Mouse (Mus musculus): ENCODE results near the gene Klf7. TPM values are rescaled to one million over a fixed set of nuclear protein-coding genes. Genes with fewer than 3 reads are reported as not detected.

The Klf7 gene
- polyA plus RNA-seq, 1 experiment, result 6.9 TPM

- Histone ChIP-seq H3K27ac (ENCODE audit: insufficient read depth, low read depth, low read length) (no peak overlapping the region), H3K4me1 (ENCODE audit: control insufficient read depth, insufficient read depth, low read length) (0 out of 2 replicates have a peak, but pooled peaks cover 2% of the 10 kb centered on the region), H3K27me3 (replicated peaks; ENCODE audit: control insufficient read depth, insufficient read depth, low read length) (no peaks in the 10 kb centered on the region), H3K4me3 (ENCODE audit: insufficient read depth, low read depth, low read length) (no peak overlapping the region), H3K36me3 (ENCODE audit: control insufficient read depth, insufficient read depth, low read length) (no peaks in the 10 kb centered on the region)
- whole genome bisulfite sequencing, result 75% methylated on average over 1 of the region's 1 CpGs
- no peak for TF ChIP-seq POLR2A (IDR thresholded peaks at IDR 0.05; ENCODE audit: low read depth, low read length)
- no peak for TF ChIP-seq CTCF (conservative IDR thresholded peaks at IDR 0.05; ENCODE audit: insufficient read depth, insufficient read length, low read depth, low read length)
- peak; percentile 16 for DNase-seq
Observed at GRCm38 (mm10) chr1:64014091-64014490, 108.0 kb downstream of the Klf7 start.

- H3K27me3 ChIP-seq (replicated peaks; ENCODE audit: control insufficient read depth, insufficient read depth, low read length), result no peaks in the 10 kb centered on the region
- no peak overlapping the region for H3K4me3 ChIP-seq (ENCODE audit: insufficient read depth, low read depth, low read length)
- no peak for TF ChIP-seq POLR2A (IDR thresholded peaks at IDR 0.05; ENCODE audit: low read depth, low read length)
- no peak for TF ChIP-seq CTCF (conservative IDR thresholded peaks at IDR 0.05; ENCODE audit: insufficient read depth, insufficient read length, low read depth, low read length)
- no peaks in the 10 kb centered on the region for H3K4me1 ChIP-seq (ENCODE audit: control insufficient read depth, insufficient read depth, low read length)
- no peaks in the 10 kb centered on the region for H3K36me3 ChIP-seq (ENCODE audit: control insufficient read depth, insufficient read depth, low read length)
- WGBS, result 41% methylated on average over 2 of the region's 2 CpGs
- H3K27ac ChIP-seq (ENCODE audit: insufficient read depth, low read depth, low read length), result no peak overlapping the region
- DNase-seq, result no peak
Observed at GRCm38 (mm10) chr1:64008994-64009393, 113.1 kb downstream of the Klf7 start.

GRCm38 (mm10) chr1:64008031-64008430 lies 114.1 kb downstream of the Klf7 start:
- no peak overlapping the region for H3K4me3 ChIP-seq (ENCODE audit: insufficient read depth, low read depth, low read length)
- no peak for DNase-seq

GRCm38 (mm10) chr1:64005194-64005593 lies 116.9 kb downstream of the Klf7 start:
- Histone ChIP-seq H3K27ac (ENCODE audit: insufficient read depth, low read depth, low read length) (no peak overlapping the region), H3K4me3 (ENCODE audit: insufficient read depth, low read depth, low read length) (no peak overlapping the region), H3K4me1 (ENCODE audit: control insufficient read depth, insufficient read depth, low read length) (no peaks in the 10 kb centered on the region), H3K27me3 (replicated peaks; ENCODE audit: control insufficient read depth, insufficient read depth, low read length) (no peaks in the 10 kb centered on the region), H3K36me3 (ENCODE audit: control insufficient read depth, insufficient read depth, low read length) (no peaks in the 10 kb centered on the region)
- 86% methylated on average over 2 of the region's 2 CpGs for WGBS
- TF ChIP-seq POLR2A (IDR thresholded peaks at IDR 0.05; ENCODE audit: low read depth, low read length) (no peak), CTCF (conservative IDR thresholded peaks at IDR 0.05; ENCODE audit: insufficient read depth, insufficient read length, low read depth, low read length) (no peak)
- no peak for DNase-seq

More at GRCm38 (mm10) chr1:64008031-64008430, 114.1 kb downstream of the Klf7 start:
- no peak for TF ChIP-seq CTCF (conservative IDR thresholded peaks at IDR 0.05; ENCODE audit: insufficient read depth, insufficient read length, low read depth, low read length)
- TF ChIP-seq POLR2A (IDR thresholded peaks at IDR 0.05; ENCODE audit: low read depth, low read length), result no peak
- H3K36me3 ChIP-seq (ENCODE audit: control insufficient read depth, insufficient read depth, low read length), result no peaks in the 10 kb centered on the region
- no peaks in the 10 kb centered on the region for H3K4me1 ChIP-seq (ENCODE audit: control insufficient read depth, insufficient read depth, low read length)
- H3K27ac ChIP-seq (ENCODE audit: insufficient read depth, low read depth, low read length), result no peak overlapping the region
- no peaks in the 10 kb centered on the region for H3K27me3 ChIP-seq (replicated peaks; ENCODE audit: control insufficient read depth, insufficient read depth, low read length)

GRCm38 (mm10) chr1:64003525-64004291 lies 118.4 kb downstream of the Klf7 start:
- no peak for DNase-seq
- no peak overlapping the region for H3K4me3 ChIP-seq (ENCODE audit: insufficient read depth, low read depth, low read length)
- TF ChIP-seq CTCF (conservative IDR thresholded peaks at IDR 0.05; ENCODE audit: insufficient read depth, insufficient read length, low read depth, low read length), result no peak
- no peak for TF ChIP-seq POLR2A (IDR thresholded peaks at IDR 0.05; ENCODE audit: low read depth, low read length)
- no peak overlapping the region for H3K27ac ChIP-seq (ENCODE audit: insufficient read depth, low read depth, low read length)
- 61% methylated on average over 9 of the region's 9 CpGs for WGBS
- no peaks in the 10 kb centered on the region for H3K4me1 ChIP-seq (ENCODE audit: control insufficient read depth, insufficient read depth, low read length)
- no peaks in the 10 kb centered on the region for H3K36me3 ChIP-seq (ENCODE audit: control insufficient read depth, insufficient read depth, low read length)
- no peaks in the 10 kb centered on the region for H3K27me3 ChIP-seq (replicated peaks; ENCODE audit: control insufficient read depth, insufficient read depth, low read length)

- H3K27me3 ChIP-seq (replicated peaks; ENCODE audit: control insufficient read depth, insufficient read depth, low read length), result no peaks in the 10 kb centered on the region
- WGBS, result 91% methylated on average over 6 of the region's 6 CpGs
- H3K4me3 ChIP-seq (ENCODE audit: insufficient read depth, low read depth, low read length), result no peak overlapping the region
- no peak overlapping the region for H3K27ac ChIP-seq (ENCODE audit: insufficient read depth, low read depth, low read length)
- no peaks in the 10 kb centered on the region for H3K36me3 ChIP-seq (ENCODE audit: control insufficient read depth, insufficient read depth, low read length)
- TF ChIP-seq POLR2A (IDR thresholded peaks at IDR 0.05; ENCODE audit: low read depth, low read length) (no peak), CTCF (conservative IDR thresholded peaks at IDR 0.05; ENCODE audit: insufficient read depth, insufficient read length, low read depth, low read length) (no peak)
- no peak for DNase-seq
- no peaks in the 10 kb centered on the region for H3K4me1 ChIP-seq (ENCODE audit: control insufficient read depth, insufficient read depth, low read length)
Observed at GRCm38 (mm10) chr1:64002036-64002435, 120.0 kb downstream of the Klf7 start.

- TF ChIP-seq POLR2A (IDR thresholded peaks at IDR 0.05; ENCODE audit: low read depth, low read length) (no peak), CTCF (conservative IDR thresholded peaks at IDR 0.05; ENCODE audit: insufficient read depth, insufficient read length, low read depth, low read length) (no peak)
- DNase-seq, result no peak
- Histone ChIP-seq H3K4me3 (ENCODE audit: insufficient read depth, low read depth, low read length) (no peak overlapping the region), H3K4me1 (ENCODE audit: control insufficient read depth, insufficient read depth, low read length) (no peaks in the 10 kb centered on the region), H3K27ac (ENCODE audit: insufficient read depth, low read depth, low read length) (no peak overlapping the region), H3K27me3 (replicated peaks; ENCODE audit: control insufficient read depth, insufficient read depth, low read length) (no peaks in the 10 kb centered on the region), H3K36me3 (ENCODE audit: control insufficient read depth, insufficient read depth, low read length) (no peaks in the 10 kb centered on the region)
- WGBS, result 74% methylated on average over 2 of the region's 2 CpGs
Observed at GRCm38 (mm10) chr1:64000597-64000996, 121.5 kb downstream of the Klf7 start.

Measured in kidney, adult 2 months (tissue).